Mouse (Mus musculus) stomach, postnatal 0 days (tissue): ENCODE measurements around the gene Ergic1.

Source experiments
- CTCF ChIP-seq: IDR thresholded peaks from 2 replicates; pipeline ENCODE4 v1.5.1; 2016; ENCODE audit warnings: antibody characterized with exemption, low read depth, mild to moderate bottlenecking, moderate library complexity
- EP300 ChIP-seq: optimal IDR thresholded peaks from 2 replicates; pipeline ENCODE3; 2016; ENCODE audit warnings: antibody characterized with exemption

- TF ChIP-seq CTCF (no peak), EP300 (no peak)
These were observed 21.2 kb upstream of the Ergic1 start for GRCm38 (mm10) chr17:26540083-26540482.
